Mouse (Mus musculus): Measurements from ENCODE around the gene Doc2g. TPM values are rescaled to one million over a fixed set of nuclear protein-coding genes. Genes with fewer than 3 reads are reported as not detected.
"Not testable (repeated sequence)": the region's sequence is repeated elsewhere in the genome, so short reads cannot be mapped to it uniquely, and the experiment has no call there.

The Doc2g gene
- polyA plus RNA-seq (2015; fragmentation: Nextera tagmentation; extraction: Ambion mirVana), result 5.5 and 5.7 TPM in 2 replicates

GRCm38 (mm10) chr19:4003112-4003511, at the start of gene Doc2g:
Gene Doc2g, plus strand, starts transcription at chr19:4003313.
- peaks cover 31% of the 10 kb centered on the region for H3K36me3 ChIP-seq (ENCODE audit: poor library complexity, severe bottlenecking)
- no peak for ATAC-seq
- H3K9me3 ChIP-seq (replicated peaks), result no peaks in the 10 kb centered on the region
- no peak within 1 kb of the TSS for H3K4me2 ChIP-seq
- H3K4me3 ChIP-seq, result no peak within 1 kb of the TSS
- H3K4me1 ChIP-seq, result peaks cover 17% of the 10 kb centered on the region
- H3K27ac ChIP-seq, result no peak within 1 kb of the TSS
- 78% methylated on average over 1 of the region's 1 CpGs for WGBS
- no peak within 1 kb of the TSS for H3K9ac ChIP-seq
- peaks cover 2% of the 10 kb centered on the region; the same call in 1 of the 2 replicates for H3K27me3 ChIP-seq

DNA sequence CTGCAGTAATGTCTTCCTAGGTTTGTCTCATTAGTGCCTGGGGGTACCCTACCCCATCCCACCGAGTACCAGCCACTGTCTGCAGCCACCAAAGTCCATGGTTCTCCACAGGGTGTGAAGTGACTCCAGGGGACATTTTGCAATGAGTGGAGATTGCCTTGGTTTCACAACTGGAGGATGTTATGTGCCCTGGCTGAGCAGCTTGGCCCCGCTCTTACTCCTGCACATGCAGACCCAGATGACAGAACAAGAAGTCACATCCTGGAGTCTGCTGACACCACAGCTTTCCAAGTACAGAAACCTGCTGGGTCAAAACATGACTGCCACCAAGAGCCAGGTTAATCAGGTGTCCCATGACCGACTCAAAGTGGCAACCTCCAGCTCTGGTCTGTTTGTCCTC, 48.1 kb upstream of the Doc2g start:
- H3K4me3 ChIP-seq, result no peak overlapping the region
- no peaks in the 10 kb centered on the region for H3K36me3 ChIP-seq (ENCODE audit: poor library complexity, severe bottlenecking)
- ATAC-seq, result no peak
- no peaks in the 10 kb centered on the region for H3K9me3 ChIP-seq (replicated peaks)
- H3K4me2 ChIP-seq, result no peak overlapping the region
- H3K9ac ChIP-seq, result no peak overlapping the region
- WGBS, result 78% methylated on average over 3 of the region's 3 CpGs
- 0 out of 2 replicates have a peak, but pooled peaks cover 3% of the 10 kb centered on the region for H3K27me3 ChIP-seq
- H3K4me1 ChIP-seq, result no peaks in the 10 kb centered on the region
- H3K27ac ChIP-seq, result no peak overlapping the region

- Histone ChIP-seq H3K4me1 (no peaks in the 10 kb centered on the region), H3K27ac (no peak overlapping the region), H3K4me2 (no peak overlapping the region), H3K4me3 (no peak overlapping the region), H3K9me3 (replicated peaks) (no peaks in the 10 kb centered on the region), H3K9ac (no peak overlapping the region), H3K27me3 (0 out of 2 replicates have a peak, but pooled peaks cover 3% of the 10 kb centered on the region), H3K36me3 (ENCODE audit: poor library complexity, severe bottlenecking) (no peaks in the 10 kb centered on the region)
- no peak for ATAC-seq
- WGBS, result 47% methylated on average over 4 of the region's 4 CpGs
Measured at GRCm38 (mm10) chr19:3955804-3956203, 47.3 kb upstream of the Doc2g start.

DNA sequence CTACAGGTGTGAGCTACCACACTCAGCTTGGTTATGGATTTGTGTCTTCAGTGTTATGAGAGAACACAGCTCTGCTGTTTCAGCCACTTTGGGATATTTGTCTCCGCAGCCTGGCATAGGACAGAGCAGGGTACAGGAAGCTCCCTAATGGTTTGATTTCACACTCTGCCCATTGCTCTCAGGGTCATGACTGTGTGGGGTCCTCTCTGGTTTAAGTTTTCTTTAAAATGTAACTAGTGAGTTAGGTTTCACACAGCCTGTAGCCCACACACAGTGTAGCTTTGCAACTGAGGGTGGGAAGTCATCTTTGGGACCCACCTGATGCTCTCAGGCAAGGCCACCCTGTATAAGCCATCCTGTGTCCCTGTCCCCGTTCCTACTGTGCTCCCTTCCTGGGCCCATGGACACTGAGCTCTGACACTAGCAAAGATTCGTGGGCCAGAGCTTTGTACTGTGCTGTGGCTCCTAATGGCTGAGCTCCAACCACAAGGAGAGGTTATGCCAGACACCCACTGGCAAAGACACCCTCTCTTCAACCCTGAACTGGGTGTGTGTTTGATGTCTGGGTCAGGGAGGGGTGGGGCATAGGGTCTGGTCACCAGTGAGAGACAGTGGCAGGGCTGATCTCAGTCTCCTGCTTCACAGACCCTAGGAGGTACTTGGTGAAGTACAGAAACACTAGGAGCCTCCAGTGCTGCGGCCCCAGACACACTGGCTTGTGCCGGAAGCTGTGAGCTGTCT, 45.6 kb upstream of the Doc2g start:
- not testable (repeated sequence) for H3K4me1 ChIP-seq; H3K27ac ChIP-seq; H3K9ac ChIP-seq; H3K27me3 ChIP-seq; ATAC-seq; H3K4me3 ChIP-seq; H3K36me3 ChIP-seq (ENCODE audit: poor library complexity, severe bottlenecking); H3K4me2 ChIP-seq; H3K9me3 ChIP-seq (replicated peaks)
- 71% methylated on average over 5 of the region's 5 CpGs for WGBS

- Histone ChIP-seq H3K27me3 (0 out of 2 replicates have a peak, but pooled peaks cover 3% of the 10 kb centered on the region), H3K9me3 (replicated peaks) (no peaks in the 10 kb centered on the region), H3K36me3 (ENCODE audit: poor library complexity, severe bottlenecking) (no peaks in the 10 kb centered on the region), H3K4me3 (no peak within 1 kb of the TSS), H3K4me1 (no peaks in the 10 kb centered on the region), H3K27ac (no peak within 1 kb of the TSS), H3K9ac (no peak within 1 kb of the TSS), H3K4me2 (no peak within 1 kb of the TSS)
- WGBS, result 73% methylated on average over 4 of the region's 4 CpGs
- no peak for ATAC-seq
Measured at GRCm38 (mm10) chr19:3958470-3958869, 44.6 kb upstream of the Doc2g start, which contains the start of gene Aldh3b3. Gene Aldh3b3, plus strand, starts transcription at chr19:3958645.

DNA sequence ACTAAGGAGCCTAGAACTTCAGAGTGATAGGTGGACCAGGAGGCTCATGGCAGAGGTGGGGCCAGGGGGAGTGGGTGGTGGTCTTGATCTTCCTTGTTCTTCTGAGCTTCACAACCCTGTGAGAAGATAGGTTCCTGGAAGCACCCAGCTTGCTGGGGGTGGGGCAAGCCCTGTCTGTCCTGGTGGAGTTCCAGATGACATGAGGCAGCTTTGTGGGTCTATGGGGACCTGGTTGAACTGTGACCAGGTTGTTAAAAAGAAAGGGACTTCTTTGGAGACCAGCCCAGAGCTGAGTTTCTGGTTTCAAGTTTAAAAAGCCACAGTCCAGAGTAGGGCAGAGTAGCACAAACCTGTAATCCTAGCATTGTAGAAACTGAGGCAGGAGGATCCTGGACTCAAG, 44.1 kb upstream of the Doc2g start:
- no peak for ATAC-seq

DNA sequence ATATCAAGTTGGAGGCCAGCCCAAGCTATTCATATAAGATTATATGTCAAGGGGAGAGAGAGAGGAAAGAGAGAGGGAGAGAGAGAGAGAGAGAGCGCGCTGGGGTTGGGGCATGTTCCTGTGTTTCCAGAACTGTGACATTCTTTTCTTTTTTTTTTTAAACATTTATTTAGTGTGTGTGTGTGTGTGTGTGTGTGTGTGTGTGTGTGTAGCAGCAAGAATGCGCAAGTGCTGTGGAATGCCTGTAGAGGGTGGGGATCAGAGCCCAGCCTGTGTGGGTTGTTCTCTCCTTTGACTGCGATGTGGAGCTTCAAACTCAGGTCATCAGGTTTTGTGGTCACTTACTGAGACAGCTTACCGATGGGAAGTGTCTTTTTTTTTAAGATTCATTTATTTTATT, 42.9 kb upstream of the Doc2g start:
- Histone ChIP-seq H3K4me2 (no peak overlapping the region), H3K27ac (no peak overlapping the region), H3K36me3 (ENCODE audit: poor library complexity, severe bottlenecking) (no peaks in the 10 kb centered on the region), H3K27me3 (0 out of 2 replicates have a peak, but pooled peaks cover 3% of the 10 kb centered on the region), H3K4me3 (no peak overlapping the region), H3K9me3 (replicated peaks) (no peaks in the 10 kb centered on the region), H3K9ac (no peak overlapping the region), H3K4me1 (no peaks in the 10 kb centered on the region)
- ATAC-seq, result no peak
- 88% methylated on average over 5 of the region's 5 CpGs for WGBS

More for the DNA sequence above, 44.1 kb upstream of the Doc2g start:
- H3K27me3 ChIP-seq, result 0 out of 2 replicates have a peak, but pooled peaks cover 3% of the 10 kb centered on the region
- no peak overlapping the region for H3K27ac ChIP-seq
- no peak overlapping the region for H3K4me3 ChIP-seq
- no peak overlapping the region for H3K9ac ChIP-seq
- H3K4me1 ChIP-seq, result no peaks in the 10 kb centered on the region
- H3K4me2 ChIP-seq, result no peak overlapping the region
- H3K36me3 ChIP-seq (ENCODE audit: poor library complexity, severe bottlenecking), result no peaks in the 10 kb centered on the region
- no peaks in the 10 kb centered on the region for H3K9me3 ChIP-seq (replicated peaks)

- not testable (repeated sequence) for H3K36me3 ChIP-seq (ENCODE audit: poor library complexity, severe bottlenecking); H3K4me2 ChIP-seq; H3K4me1 ChIP-seq; H3K9me3 ChIP-seq (replicated peaks); H3K27me3 ChIP-seq; H3K9ac ChIP-seq; H3K4me3 ChIP-seq; H3K27ac ChIP-seq
- peak; percentile 33; the same call in 1 of the 2 replicates for ATAC-seq
- WGBS, result 79% methylated on average over 6 of the region's 6 CpGs
Measured at GRCm38 (mm10) chr19:3961805-3962204, 41.3 kb upstream of the Doc2g start.

GRCm38 (mm10) chr19:3962469-3962868, 40.6 kb upstream of the Doc2g start:
- WGBS, result 14% methylated on average over 2 of the region's 2 CpGs
- Histone ChIP-seq H3K27me3 (no peaks in the 10 kb centered on the region), H3K9me3 (replicated peaks) (no peaks in the 10 kb centered on the region), H3K27ac (no peak overlapping the region), H3K4me2 (no peak overlapping the region), H3K4me1 (no peaks in the 10 kb centered on the region), H3K36me3 (ENCODE audit: poor library complexity, severe bottlenecking) (no peaks in the 10 kb centered on the region), H3K4me3 (no peak overlapping the region), H3K9ac (no peak overlapping the region)
- no peak for ATAC-seq

DNA sequence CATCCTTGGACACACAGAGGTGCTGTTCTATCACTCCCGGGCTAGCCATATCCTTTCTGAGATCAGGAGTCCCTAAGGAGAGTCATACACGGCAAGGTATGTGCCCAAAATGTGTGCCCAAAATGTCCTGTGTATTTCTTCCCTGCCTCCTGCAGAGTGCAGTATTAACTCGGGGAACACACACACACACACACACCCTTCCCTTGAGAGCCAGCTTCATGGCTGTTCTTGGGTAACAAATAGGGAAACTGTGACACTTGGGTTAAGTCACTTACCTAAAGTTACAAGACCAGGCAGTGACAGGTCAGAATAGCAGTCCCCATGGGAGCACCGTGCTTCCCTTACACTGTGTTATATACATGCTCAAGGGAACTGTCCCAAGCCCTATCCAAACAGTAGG, 39.1 kb upstream of the Doc2g start:
- no peak for ATAC-seq

GRCm38 (mm10) chr19:3966330-3967075, 36.6 kb upstream of the Doc2g start:
- Histone ChIP-seq H3K4me1 (no peaks in the 10 kb centered on the region), H3K27ac (no peak overlapping the region), H3K9me3 (replicated peaks) (no peaks in the 10 kb centered on the region), H3K27me3 (no peaks in the 10 kb centered on the region), H3K4me3 (no peak overlapping the region), H3K36me3 (ENCODE audit: poor library complexity, severe bottlenecking) (no peaks in the 10 kb centered on the region), H3K9ac (no peak overlapping the region), H3K4me2 (no peak overlapping the region)
- 69% methylated on average over 11 of the region's 11 CpGs for WGBS
- no peak for ATAC-seq

More for the DNA sequence above, 39.1 kb upstream of the Doc2g start:
- WGBS, result 81% methylated on average over 4 of the region's 4 CpGs
- H3K9me3 ChIP-seq (replicated peaks), result no peaks in the 10 kb centered on the region
- H3K4me2 ChIP-seq, result no peak overlapping the region
- no peaks in the 10 kb centered on the region for H3K36me3 ChIP-seq (ENCODE audit: poor library complexity, severe bottlenecking)
- H3K9ac ChIP-seq, result no peak overlapping the region
- no peak overlapping the region for H3K4me3 ChIP-seq
- H3K4me1 ChIP-seq, result no peaks in the 10 kb centered on the region
- no peak overlapping the region for H3K27ac ChIP-seq
- H3K27me3 ChIP-seq, result no peaks in the 10 kb centered on the region

DNA sequence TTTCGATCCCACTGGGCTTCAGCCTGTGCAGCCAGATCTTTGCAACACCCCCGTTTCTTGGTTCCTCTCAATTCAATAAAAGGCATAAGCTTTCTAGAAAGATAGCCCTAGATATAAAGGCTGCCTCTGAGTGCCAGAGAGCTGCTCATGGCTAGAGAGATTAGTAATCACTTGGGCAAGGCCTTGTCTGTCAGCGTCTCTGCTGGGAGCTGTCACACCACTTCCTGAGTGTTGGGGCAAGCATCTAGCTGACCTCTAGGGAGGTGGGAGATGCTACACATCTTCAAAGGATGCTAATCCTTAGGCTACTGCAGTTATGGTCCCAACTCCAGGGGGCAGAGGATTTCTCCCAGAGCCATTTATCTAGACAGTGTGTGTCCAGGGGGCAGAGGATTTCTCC, 35.9 kb upstream of the Doc2g start:
- Histone ChIP-seq H3K27me3 (no peaks in the 10 kb centered on the region), H3K4me1 (no peaks in the 10 kb centered on the region)
- no peak for ATAC-seq

More for the DNA sequence above, 35.9 kb upstream of the Doc2g start:
- WGBS, result 79% methylated on average over 3 of the region's 3 CpGs
- no peak overlapping the region for H3K9ac ChIP-seq
- H3K27ac ChIP-seq, result no peak overlapping the region
- no peak overlapping the region for H3K4me2 ChIP-seq
- H3K4me3 ChIP-seq, result no peak overlapping the region
- no peaks in the 10 kb centered on the region for H3K36me3 ChIP-seq (ENCODE audit: poor library complexity, severe bottlenecking)
- H3K9me3 ChIP-seq (replicated peaks), result no peaks in the 10 kb centered on the region

Measured in forebrain, embryonic 13.5 days (tissue).